13 mouse cellular contexts compared by ENCODE assay signal in the genomic region with DNA sequence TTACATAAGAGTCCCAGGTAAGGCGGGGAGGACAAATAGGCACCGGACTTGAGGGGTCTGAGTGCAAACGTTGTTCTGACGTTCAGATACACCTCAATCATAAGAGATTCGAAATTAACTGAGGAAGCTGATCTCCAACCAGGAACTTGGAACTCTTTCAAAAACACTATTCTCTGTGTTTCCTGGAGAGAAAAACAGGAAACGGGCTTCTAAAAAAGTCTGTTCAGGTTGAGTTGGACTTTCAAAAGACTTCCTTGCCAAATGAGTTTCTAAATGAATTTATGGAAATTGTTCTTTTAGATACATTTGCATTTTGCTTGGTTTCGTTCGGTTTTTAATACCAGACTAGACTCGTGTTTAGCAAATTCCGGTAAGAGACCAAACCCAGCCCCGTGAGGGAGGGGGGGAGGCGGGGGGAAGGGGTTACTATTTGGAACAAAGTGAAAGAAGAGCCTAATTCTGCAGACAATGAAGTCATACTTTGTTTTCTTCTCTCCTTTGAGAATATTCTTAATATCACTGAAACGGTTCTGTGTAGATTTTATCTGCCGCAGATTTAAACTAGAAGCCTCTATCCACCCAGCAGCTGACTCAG.
DNase-seq lines count a peak whose midpoint lies in the region; ATAC-seq and TF ChIP-seq lines count a peak whose summit lies in the region.
"Had no signal": no experiment of that assay in that cellular context is flagged by ENCODE, and none has a peak within 500 bp of the region (broad histone marks: within the 10 kb centered on the region; RNA-seq: fewer than 3 reads in every experiment).

No protein-coding gene starts in this region.

- H3K9me3 ChIP-seq in kidney, embryonic 14.5 days (ENCODE audit: control insufficient read depth, low read length): no peaks in the 10 kb centered on the region
- H3K9me3 ChIP-seq: liver, embryonic 15.5 days had no signal

- no peak overlapping the region for H3K9ac ChIP-seq in kidney, embryonic 14.5 days (ENCODE audit: low read depth, low read length)
- H3K9ac ChIP-seq: liver, embryonic 15.5 days had no signal

- no peak overlapping the region for H3K27ac ChIP-seq in kidney, embryonic 14.5 days (ENCODE audit: low read depth, low read length)
- H3K27ac ChIP-seq in cerebellum, adult 2 months (ENCODE audit: insufficient read depth, low read length): no peak overlapping the region
- H3K27ac ChIP-seq: liver, embryonic 15.5 days had no signal

- TF ChIP-seq CTCF in cerebellum, adult 2 months (IDR thresholded peaks at IDR 0.05; ENCODE audit: borderline replicate concordance, insufficient read depth, low read depth, low read length): no peak

- ATAC-seq in kidney, embryonic 14.5 days (ENCODE audit: low FRiP score, low TSS enrichment): no peak
- ATAC-seq in activated CD4-positive, CD25-positive, alpha-beta regulatory T cell, adult 4 months: peak; percentile 56
- peak; percentile 57 for ATAC-seq in inflammation-experienced regulatory T-cells, adult 6 months
- ATAC-seq: midbrain, embryonic 16.5 days had no signal

- H3K4me3 ChIP-seq in kidney, embryonic 14.5 days (ENCODE audit: low read length): no peak overlapping the region
- H3K4me3 ChIP-seq in cerebellum, adult 2 months (replicated peaks; ENCODE audit: insufficient read depth, low read depth, low read length): no peak overlapping the region
- H3K4me3 ChIP-seq: liver, embryonic 15.5 days had no signal

- no peaks in the 10 kb centered on the region for H3K4me1 ChIP-seq in kidney, embryonic 14.5 days (ENCODE audit: control insufficient read depth, insufficient read depth, low read length)
- no peaks in the 10 kb centered on the region for H3K4me1 ChIP-seq in cerebellum, adult 2 months (ENCODE audit: control insufficient read depth, insufficient read depth, low read length)
- H3K4me1 ChIP-seq: liver, embryonic 15.5 days had no signal

- no peak overlapping the region for H3K4me2 ChIP-seq in kidney, embryonic 14.5 days (replicated peaks; ENCODE audit: low read depth, low read length)
- H3K4me2 ChIP-seq: liver, embryonic 15.5 days had no signal

- no peaks in the 10 kb centered on the region for H3K36me3 ChIP-seq in kidney, embryonic 14.5 days (ENCODE audit: control insufficient read depth, insufficient read depth, low read length)
- H3K36me3 ChIP-seq: liver, embryonic 15.5 days had no signal

- H3K27me3 ChIP-seq in kidney, embryonic 14.5 days (ENCODE audit: control insufficient read depth, insufficient read depth, low read length): no peaks in the 10 kb centered on the region
- H3K27me3 ChIP-seq in cerebellum, adult 2 months (ENCODE audit: control insufficient read depth, insufficient read depth, low read length): no peaks in the 10 kb centered on the region
- H3K27me3 ChIP-seq: liver, embryonic 15.5 days had no signal

- DNase-seq in kidney, adult 11 months: peak; percentile 8
- peak; percentile 5 for DNase-seq in lung, postnatal 14 days
- DNase-seq in frontal cortex, postnatal 25 days (ENCODE audit: low spot score in 2 of 2): no peak
- no peak for DNase-seq in cerebellum, adult 2 months
- no peak for DNase-seq in c-Kit-positive CD71-positive TER-119-positive erythroid progenitor cells, embryonic 14.5 days (ENCODE audit: low spot score)
- DNase-seq: adrenal gland, postnatal 10 days; cerebellum, adult 18-20 months; thymus, postnatal 36 days had no signal

- 78% methylated on average over 14 of the region's 14 CpGs for WGBS in kidney, embryonic 14.5 days
- 71% methylated on average over 14 of the region's 14 CpGs for WGBS in cerebellum, adult 2 months

- no peak for TF ChIP-seq POLR2A in cerebellum, adult 2 months (IDR thresholded peaks at IDR 0.05; ENCODE audit: borderline replicate concordance, insufficient read depth, low read length)

Comparison
In these comparisons a context has a peak if more than half of its experiments do, and no peak if none do; other contexts are left out.
1. DNase-seq: peak in kidney, adult 11 months (single experiment) and lung, postnatal 14 days (single experiment); none in frontal cortex, postnatal 25 days (0 of 2), cerebellum, adult 2 months (0 of 2) and c-Kit-positive CD71-positive TER-119-positive erythroid progenitor cells, embryonic 14.5 days (single experiment).